Mouse (Mus musculus) liver, embryonic 14.5 days (tissue): Measurements from ENCODE around the gene Pfkp. TPM values are rescaled to one million over a fixed set of nuclear protein-coding genes. Genes with fewer than 3 reads are reported as not detected.

Experiments used
- ATAC-seq: fragments of 200-750 bp; cut with Nextera tagmentation; 2 replicates; pipeline ENCODE4 v1.8.0; 2017; ENCODE audit warnings: moderate number of reproducible peaks, mild to moderate bottlenecking, moderate library complexity; ENCODE audit not compliant: insufficient read depth
- DNase-seq, 3 experiments: peaks; one replicate each; pipeline ENCODE4 v3.0.0-alpha.2; 2012 to 2013; ENCODE audit warnings: low read depth in 3 of 3, low spot score in 3 of 3
- H3K27ac ChIP-seq: fragments of 300-500 bp; sonication (generic); 2 replicates; pipeline ENCODE4 v1.5.1; 2014; ENCODE audit warnings: moderate library complexity, mild to moderate bottlenecking, control low read depth, inconsistent platforms
- H3K27me3 ChIP-seq: fragments of 300-500 bp; sonication (generic); 2 replicates; pipeline ENCODE4 v1.6.1; 2014; ENCODE audit warnings: mild to moderate bottlenecking, low read length, moderate library complexity; ENCODE audit not compliant: control insufficient read depth, insufficient read depth
- H3K36me3 ChIP-seq: fragments of 300-500 bp; sonication (generic); replicated peaks from 2 replicates; pipeline ENCODE4 v1.6.1; 2014; ENCODE audit warnings: low read depth; ENCODE audit not compliant: control insufficient read depth, insufficient read depth
- H3K4me1 ChIP-seq, 2 experiments: fragments of 200-500 bp in 1 of 2; fragments of 300-500 bp in 1 of 2; sonication (generic) in 1 of 2; replicated peaks; 2 replicates each; pipeline ENCODE4 v1.6.1; 2012 to 2014; ENCODE audit warnings: antibody characterized with exemption in 1 of 2, inconsistent platforms in 1 of 2, low read length in 1 of 2; ENCODE audit not compliant: control insufficient read depth in 2 of 2, insufficient read depth in 2 of 2
- H3K4me2 ChIP-seq: fragments of 300-500 bp; sonication (generic); 2 replicates; pipeline ENCODE4 v1.6.1; 2014; ENCODE audit warnings: low read depth, mild to moderate bottlenecking, control low read depth, moderate library complexity
- H3K4me3 ChIP-seq, 2 experiments: fragments of 200-500 bp in 1 of 2; fragments of 300-500 bp in 1 of 2; sonication (generic) in 1 of 2; 2 replicates each; pipeline ENCODE4 v1.5.1; 2012 to 2014; ENCODE audit warnings: low read depth in 2 of 2, low read length in 2 of 2, mild to moderate bottlenecking in 2 of 2, control low read depth in 1 of 2, inconsistent platforms in 1 of 2, moderate library complexity in 1 of 2; ENCODE audit not compliant: insufficient read depth in 1 of 2
- H3K9ac ChIP-seq: fragments of 300-500 bp; sonication (generic); replicated peaks from 2 replicates; pipeline ENCODE4 v1.6.1; 2014; ENCODE audit warnings: mild to moderate bottlenecking, control low read depth, moderate library complexity
- H3K9me3 ChIP-seq: fragments of 300-500 bp; sonication (generic); 2 replicates; pipeline ENCODE4 v1.6.1; 2016; ENCODE audit warnings: low read length, mixed read lengths; ENCODE audit not compliant: control insufficient read depth
- CTCF ChIP-seq: IDR thresholded peaks from 2 replicates; pipeline ENCODE4 v1.5.1; 2016; ENCODE audit warnings: antibody characterized with exemption, low read depth, control low read depth
- EP300 ChIP-seq: IDR thresholded peaks from 2 replicates; pipeline ENCODE4 v1.6.1; 2016; ENCODE audit warnings: antibody characterized with exemption, low read depth
- WGBS: fragments of 180-500 bp; shearing (Covaris S2); extraction: QIAGEN DNeasy Blood & Tissue Kit; methylation state at CpG from one replicate; pipeline ENCODE4 v1.1.7; 2014; ENCODE audit not compliant: insufficient replicate concordance; 5-methylcytosine and 5-hydroxymethylcytosine counted together
- polyA plus RNA-seq, 2 experiments: library from polyadenylated mRNA; depleted of rRNA in 1 of 2; stranded (reverse) in 1 of 2; unstranded in 1 of 2; fragments of >200 nt; fragmentation: Nextera tagmentation in 1 of 2; extraction: Ambion mirVana in 1 of 2; gene quantifications; 2 replicates each; pipeline versions ENCODE4 v1.2.1 to v1.2.3; 2012 to 2014

Gene Pfkp
- polyA plus RNA-seq, 2 experiments = 2.1 to 5.4 TPM

- H3K36me3 ChIP-seq = no peaks in the 10 kb centered on the region
- WGBS = 52% methylated on average over 4 of the region's 4 CpGs
- H3K27me3 ChIP-seq = no peaks in the 10 kb centered on the region
- no peak overlapping the region for H3K4me3 ChIP-seq
- TF ChIP-seq EP300 = no peak
- no peak for TF ChIP-seq CTCF
- ATAC-seq (no peak), DNase-seq (no peak)
- H3K27ac ChIP-seq = no peak overlapping the region
- no peaks in the 10 kb centered on the region for H3K9me3 ChIP-seq
- H3K9ac ChIP-seq = no peak overlapping the region
- H3K4me2 ChIP-seq = no peak overlapping the region
- peaks cover under 1 to 6% of the 10 kb centered on the region in 2 experiments; a peak in 1 of 4 replicates for H3K4me1 ChIP-seq
These were observed 5.6 kb downstream of the Pfkp start for GRCm38 (mm10) chr13:6643026-6643425.

GRCm38 (mm10) chr13:6642453-6642852 lies 6.1 kb downstream of the Pfkp start:
- Histone ChIP-seq H3K27ac (no peak overlapping the region), H3K4me3 (no peak overlapping the region), H3K27me3 (no peaks in the 10 kb centered on the region), H3K9me3 (no peaks in the 10 kb centered on the region), H3K36me3 (no peaks in the 10 kb centered on the region), H3K4me1 (0 out of 4 replicates have a peak, but pooled peaks cover 0 to 6% of the 10 kb centered on the region in 2 experiments), H3K4me2 (no peak overlapping the region), H3K9ac (no peak overlapping the region)
- no peak for ATAC-seq
- no peak for DNase-seq
- TF ChIP-seq CTCF (no peak), EP300 (no peak)
- WGBS = 30% methylated on average over 5 of the region's 5 CpGs

- Histone ChIP-seq H3K4me3 (no peak overlapping the region), H3K27me3 (no peaks in the 10 kb centered on the region), H3K9me3 (no peaks in the 10 kb centered on the region), H3K4me2 (no peak overlapping the region), H3K9ac (no peak overlapping the region), H3K36me3 (no peaks in the 10 kb centered on the region), H3K27ac (no peak overlapping the region), H3K4me1 (peaks cover 0 to 7% of the 10 kb centered on the region in 2 experiments; a peak in 2 of 4 replicates)
- ATAC-seq (no peak), DNase-seq (no peak)
- 51% methylated on average over 1 of the region's 1 CpGs for WGBS
- no peak for TF ChIP-seq EP300
- no peak for TF ChIP-seq CTCF
These were observed 7.1 kb downstream of the Pfkp start for GRCm38 (mm10) chr13:6641497-6641896.

GRCm38 (mm10) chr13:6639507-6640030 lies 9.0 kb downstream of the Pfkp start:
- Histone ChIP-seq H3K36me3 (no peaks in the 10 kb centered on the region), H3K4me3 (no peak overlapping the region), H3K27ac (no peak overlapping the region), H3K9ac (no peak overlapping the region), H3K4me2 (no peak overlapping the region), H3K27me3 (no peaks in the 10 kb centered on the region), H3K4me1 (peaks cover 0 to 15% of the 10 kb centered on the region in 2 experiments; a peak in 2 of 4 replicates), H3K9me3 (no peaks in the 10 kb centered on the region)
- ATAC-seq (no peak), DNase-seq (no peak)
- no peak for TF ChIP-seq CTCF
- TF ChIP-seq EP300 = no peak
- 68% methylated on average over 5 of the region's 5 CpGs for WGBS

GRCm38 (mm10) chr13:6638976-6639375 lies 9.6 kb downstream of the Pfkp start:
- H3K27me3 ChIP-seq = no peaks in the 10 kb centered on the region
- H3K4me3 ChIP-seq = no peak overlapping the region
- 73% methylated on average over 3 of the region's 3 CpGs for WGBS
- no peaks in the 10 kb centered on the region for H3K9me3 ChIP-seq
- no peak for TF ChIP-seq EP300
- H3K4me2 ChIP-seq = no peak overlapping the region
- peaks cover 0 to 15% of the 10 kb centered on the region in 2 experiments; a peak in 2 of 4 replicates for H3K4me1 ChIP-seq
- H3K27ac ChIP-seq = no peak overlapping the region
- H3K9ac ChIP-seq = no peak overlapping the region
- DNase-seq = no peak
- no peaks in the 10 kb centered on the region for H3K36me3 ChIP-seq
- ATAC-seq = no peak
